Mouse (Mus musculus): ENCODE measurements at regions not wholly inside any gene's neighbourhood (a gene's known extent, or its start where the extent isn't known, plus 50 kb on each side); places are given as distances from the start of the nearest gene placed in this dataset.

GRCm38 (mm10) chr7:69007237-69007636, 258.2 kb upstream of the Arrdc4 start:
- no peak overlapping the region for H3K4me2 ChIP-seq
- no peak overlapping the region for H3K9ac ChIP-seq
- no peak overlapping the region for H3K4me3 ChIP-seq (replicated peaks)
- H3K9me3 ChIP-seq: no peaks in the 10 kb centered on the region
- H3K4me1 ChIP-seq: no peaks in the 10 kb centered on the region
- ATAC-seq (ENCODE audit: insufficient read depth, low FRiP score, low read depth): no peak
- no peaks in the 10 kb centered on the region for H3K36me3 ChIP-seq
- no peaks in the 10 kb centered on the region for H3K27me3 ChIP-seq (replicated peaks)
- 83% methylated on average over 10 of the region's 10 CpGs for WGBS
- H3K27ac ChIP-seq: no peak overlapping the region

- 91% methylated on average over 4 of the region's 4 CpGs for WGBS
- Histone ChIP-seq H3K27ac (no peak overlapping the region), H3K4me2 (no peak overlapping the region), H3K36me3 (no peaks in the 10 kb centered on the region), H3K9ac (no peak overlapping the region), H3K9me3 (no peaks in the 10 kb centered on the region), H3K4me3 (replicated peaks) (no peak overlapping the region), H3K4me1 (no peaks in the 10 kb centered on the region), H3K27me3 (replicated peaks) (no peaks in the 10 kb centered on the region)
- ATAC-seq (ENCODE audit: insufficient read depth, low FRiP score, low read depth): no peak
Observed at GRCm38 (mm10) chr7:68988061-68988460, 239.0 kb upstream of the Arrdc4 start.

- no peak overlapping the region for H3K27ac ChIP-seq
- no peaks in the 10 kb centered on the region for H3K36me3 ChIP-seq
- WGBS: 35% methylated on average over 1 of the region's 1 CpGs
- H3K9me3 ChIP-seq: no peaks in the 10 kb centered on the region
- no peak overlapping the region for H3K9ac ChIP-seq
- no peaks in the 10 kb centered on the region for H3K4me1 ChIP-seq
- H3K4me3 ChIP-seq (replicated peaks): no peak overlapping the region
- no peak overlapping the region for H3K4me2 ChIP-seq
- ATAC-seq (ENCODE audit: insufficient read depth, low FRiP score, low read depth): no peak
- H3K27me3 ChIP-seq (replicated peaks): no peaks in the 10 kb centered on the region
Observed at GRCm38 (mm10) chr7:68983937-68984336, 234.9 kb upstream of the Arrdc4 start.

GRCm38 (mm10) chr7:68982914-68983502, 234.0 kb upstream of the Arrdc4 start:
- Histone ChIP-seq H3K9ac (no peak overlapping the region), H3K27me3 (replicated peaks) (no peaks in the 10 kb centered on the region), H3K27ac (no peak overlapping the region), H3K36me3 (no peaks in the 10 kb centered on the region), H3K4me2 (no peak overlapping the region), H3K9me3 (no peaks in the 10 kb centered on the region), H3K4me1 (no peaks in the 10 kb centered on the region), H3K4me3 (replicated peaks) (no peak overlapping the region)
- ATAC-seq (ENCODE audit: insufficient read depth, low FRiP score, low read depth): no peak
- 70% methylated on average over 10 of the region's 10 CpGs for WGBS

GRCm38 (mm10) chr7:68978576-68978975, 229.5 kb upstream of the Arrdc4 start:
- 46% methylated on average over 4 of the region's 4 CpGs for WGBS

GRCm38 (mm10) chr7:68976813-68977752, 228.0 kb upstream of the Arrdc4 start:
- H3K4me1 ChIP-seq: no peaks in the 10 kb centered on the region
- no peaks in the 10 kb centered on the region for H3K36me3 ChIP-seq
- H3K4me2 ChIP-seq: no peak overlapping the region
- no peaks in the 10 kb centered on the region for H3K27me3 ChIP-seq (replicated peaks)
- no peak overlapping the region for H3K4me3 ChIP-seq (replicated peaks)
- no peak overlapping the region for H3K27ac ChIP-seq
- H3K9ac ChIP-seq: no peak overlapping the region
- H3K9me3 ChIP-seq: no peaks in the 10 kb centered on the region
- WGBS: 44% methylated on average over 7 of the region's 7 CpGs
- no peak for ATAC-seq (ENCODE audit: insufficient read depth, low FRiP score, low read depth)

More at GRCm38 (mm10) chr7:68978576-68978975, 229.5 kb upstream of the Arrdc4 start:
- Histone ChIP-seq H3K27me3 (replicated peaks) (no peaks in the 10 kb centered on the region), H3K4me3 (replicated peaks) (no peak overlapping the region), H3K9ac (no peak overlapping the region), H3K9me3 (no peaks in the 10 kb centered on the region), H3K36me3 (no peaks in the 10 kb centered on the region), H3K27ac (no peak overlapping the region), H3K4me2 (no peak overlapping the region), H3K4me1 (no peaks in the 10 kb centered on the region)
- ATAC-seq (ENCODE audit: insufficient read depth, low FRiP score, low read depth): no peak

- ATAC-seq (ENCODE audit: insufficient read depth, low FRiP score, low read depth): no peak
- WGBS: 49% methylated on average over 5 of the region's 5 CpGs
- H3K27ac ChIP-seq: no peak overlapping the region
Observed at GRCm38 (mm10) chr7:68975956-68976355, 226.9 kb upstream of the Arrdc4 start.

GRCm38 (mm10) chr7:68975580-68975894, 226.5 kb upstream of the Arrdc4 start:
- Histone ChIP-seq H3K27me3 (replicated peaks) (no peaks in the 10 kb centered on the region), H3K9me3 (no peaks in the 10 kb centered on the region), H3K36me3 (no peaks in the 10 kb centered on the region), H3K4me2 (no peak overlapping the region), H3K4me3 (replicated peaks) (no peak overlapping the region), H3K4me1 (no peaks in the 10 kb centered on the region), H3K27ac (no peak overlapping the region), H3K9ac (no peak overlapping the region)
- ATAC-seq (ENCODE audit: insufficient read depth, low FRiP score, low read depth): no peak
- 74% methylated on average over 2 of the region's 2 CpGs for WGBS

More at GRCm38 (mm10) chr7:68975956-68976355, 226.9 kb upstream of the Arrdc4 start:
- Histone ChIP-seq H3K36me3 (no peaks in the 10 kb centered on the region), H3K4me3 (replicated peaks) (no peak overlapping the region), H3K9me3 (no peaks in the 10 kb centered on the region), H3K27me3 (replicated peaks) (no peaks in the 10 kb centered on the region), H3K4me2 (no peak overlapping the region), H3K4me1 (no peaks in the 10 kb centered on the region), H3K9ac (no peak overlapping the region)

- H3K27ac ChIP-seq: no peak overlapping the region
- no peak overlapping the region for H3K4me3 ChIP-seq (replicated peaks)
- WGBS: 71% methylated on average over 8 of the region's 8 CpGs
- H3K4me2 ChIP-seq: no peak overlapping the region
- H3K9me3 ChIP-seq: no peaks in the 10 kb centered on the region
- H3K4me1 ChIP-seq: no peaks in the 10 kb centered on the region
- ATAC-seq (ENCODE audit: insufficient read depth, low FRiP score, low read depth): no peak
- no peaks in the 10 kb centered on the region for H3K36me3 ChIP-seq
- H3K27me3 ChIP-seq (replicated peaks): no peaks in the 10 kb centered on the region
- H3K9ac ChIP-seq: no peak overlapping the region
Observed at GRCm38 (mm10) chr7:68974761-68975579, 225.9 kb upstream of the Arrdc4 start.

- H3K9me3 ChIP-seq: no peaks in the 10 kb centered on the region
- H3K36me3 ChIP-seq: no peaks in the 10 kb centered on the region
- no peaks in the 10 kb centered on the region for H3K27me3 ChIP-seq (replicated peaks)
- no peak overlapping the region for H3K4me2 ChIP-seq
- ATAC-seq (ENCODE audit: insufficient read depth, low FRiP score, low read depth): no peak
- no peak overlapping the region for H3K4me3 ChIP-seq (replicated peaks)
- no peak overlapping the region for H3K27ac ChIP-seq
- 53% methylated on average over 6 of the region's 6 CpGs for WGBS
- H3K9ac ChIP-seq: no peak overlapping the region
- no peaks in the 10 kb centered on the region for H3K4me1 ChIP-seq
Observed at GRCm38 (mm10) chr7:68945886-68946863, 197.1 kb upstream of the Arrdc4 start.

GRCm38 (mm10) chr7:68930627-68931334, 181.7 kb upstream of the Arrdc4 start:
- H3K4me2 ChIP-seq: no peak overlapping the region
- ATAC-seq (ENCODE audit: insufficient read depth, low FRiP score, low read depth): no peak
- H3K36me3 ChIP-seq: no peaks in the 10 kb centered on the region
- 69% methylated on average over 14 of the region's 14 CpGs for WGBS
- no peak overlapping the region for H3K9ac ChIP-seq
- H3K4me1 ChIP-seq: no peaks in the 10 kb centered on the region
- no peak overlapping the region for H3K27ac ChIP-seq
- H3K27me3 ChIP-seq (replicated peaks): no peaks in the 10 kb centered on the region
- no peak overlapping the region for H3K4me3 ChIP-seq (replicated peaks)
- H3K9me3 ChIP-seq: no peaks in the 10 kb centered on the region

Data from stomach, embryonic 15.5 days (tissue).